Mouse (Mus musculus) limb, embryonic 15.5 days (tissue): ENCODE measurements around the gene Cebpb. TPM values are rescaled to one million over a fixed set of nuclear protein-coding genes. Genes with fewer than 3 reads are reported as not detected.
A peak's percentile ranks its signal among the peaks of the same experiment; 100 is the strongest.
"Not testable (repeated sequence)": the region's sequence is repeated elsewhere in the genome, so short reads cannot be mapped to it uniquely, and the experiment has no call there.

Source experiments
- ATAC-seq: fragments of 200-750 bp; cut with Nextera tagmentation; 2 replicates; pipeline ENCODE4 v1.8.0; 2017; ENCODE audit warnings: low read depth, moderate TSS enrichment; ENCODE audit not compliant: insufficient number of reproducible peaks, low FRiP score, low TSS enrichment
- H3K27ac ChIP-seq: fragments of 300-500 bp; sonication (generic); 2 replicates; pipeline ENCODE4 v1.5.1; 2015; ENCODE audit warnings: moderate library complexity, mild to moderate bottlenecking, inconsistent platforms
- H3K27me3 ChIP-seq: fragments of 300-500 bp; sonication (generic); 2 replicates; pipeline ENCODE4 v1.6.1; 2015; ENCODE audit warnings: inconsistent platforms
- H3K36me3 ChIP-seq: fragments of 300-500 bp; sonication (generic); 2 replicates; pipeline ENCODE4 v1.6.1; 2015; ENCODE audit warnings: inconsistent platforms
- H3K4me1 ChIP-seq: fragments of 300-500 bp; sonication (generic); 2 replicates; pipeline ENCODE4 v1.6.1; 2015; ENCODE audit warnings: inconsistent platforms
- H3K4me2 ChIP-seq: fragments of 300-500 bp; sonication (generic); 2 replicates; pipeline ENCODE4 v1.6.1; 2015; ENCODE audit warnings: mild to moderate bottlenecking, inconsistent platforms
- H3K4me3 ChIP-seq: fragments of 300-500 bp; sonication (generic); 2 replicates; pipeline ENCODE4 v1.5.1; 2015; ENCODE audit warnings: mild to moderate bottlenecking, inconsistent platforms
- H3K9ac ChIP-seq: fragments of 300-500 bp; sonication (generic); 2 replicates; pipeline ENCODE4 v1.6.1; 2015; ENCODE audit warnings: inconsistent platforms
- H3K9me3 ChIP-seq: fragments of 300-500 bp; sonication (generic); 2 replicates; pipeline ENCODE4 v1.6.1; 2016; ENCODE audit warnings: inconsistent platforms
- WGBS: fragments of 180-500 bp; shearing (Covaris S2); methylation state at CpG from one replicate; pipeline ENCODE4 v1.1.7; 2015; 5-methylcytosine and 5-hydroxymethylcytosine counted together
- polyA plus RNA-seq: library from polyadenylated mRNA; unstranded; fragments of >200 nt; fragmentation: Nextera tagmentation; extraction: Ambion mirVana; gene quantifications from 2 replicates; pipeline ENCODE4 v1.2.1, GENCODE M21; 2015

Gene Cebpb
- 20.5 and 25.0 TPM in 2 replicates for polyA plus RNA-seq

DNA sequence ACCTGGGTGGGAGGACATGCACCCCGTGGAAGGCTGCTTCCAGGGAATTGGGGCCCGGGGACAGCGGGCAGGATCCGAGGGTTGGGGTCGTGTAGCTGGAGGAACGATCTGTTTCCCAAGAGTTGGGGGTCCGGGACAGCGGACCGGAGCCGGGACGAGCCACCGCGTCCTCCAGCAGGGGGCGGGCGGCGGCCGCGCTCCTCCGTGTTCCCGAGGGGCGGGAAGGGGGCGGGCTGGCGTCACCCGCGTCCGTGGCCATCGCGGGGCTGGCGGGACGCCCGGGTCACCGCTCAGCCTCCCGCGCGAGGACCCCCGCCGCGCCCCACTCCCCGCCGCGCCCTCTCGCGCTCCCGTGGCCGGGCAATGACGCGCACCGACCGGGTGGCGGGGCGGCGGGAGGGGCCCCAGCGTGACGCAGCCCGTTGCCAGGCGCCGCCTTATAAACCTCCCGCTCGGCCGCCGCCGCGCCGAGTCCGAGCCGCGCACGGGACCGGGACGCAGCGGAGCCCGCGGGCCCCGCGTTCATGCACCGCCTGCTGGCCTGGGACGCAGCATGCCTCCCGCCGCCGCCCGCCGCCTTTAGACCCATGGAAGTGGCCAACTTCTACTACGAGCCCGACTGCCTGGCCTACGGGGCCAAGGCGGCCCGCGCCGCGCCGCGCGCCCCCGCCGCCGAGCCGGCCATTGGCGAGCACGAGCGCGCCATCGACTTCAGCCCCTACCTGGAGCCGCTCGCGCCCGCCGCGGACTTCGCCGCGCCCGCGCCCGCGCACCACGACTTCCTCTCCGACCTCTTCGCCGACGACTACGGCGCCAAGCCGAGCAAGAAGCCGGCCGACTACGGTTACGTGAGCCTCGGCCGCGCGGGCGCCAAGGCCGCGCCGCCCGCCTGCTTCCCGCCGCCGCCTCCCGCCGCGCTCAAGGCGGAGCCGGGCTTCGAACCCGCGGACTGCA lies at the start of gene Cebpb:
Cebpb (plus strand) TSS at position 418 of the 954 bp plus-strand sequence.
- ATAC-seq, result peak; percentile 73
- peaks cover 35% of the 10 kb centered on the region for H3K27me3 ChIP-seq

DNA sequence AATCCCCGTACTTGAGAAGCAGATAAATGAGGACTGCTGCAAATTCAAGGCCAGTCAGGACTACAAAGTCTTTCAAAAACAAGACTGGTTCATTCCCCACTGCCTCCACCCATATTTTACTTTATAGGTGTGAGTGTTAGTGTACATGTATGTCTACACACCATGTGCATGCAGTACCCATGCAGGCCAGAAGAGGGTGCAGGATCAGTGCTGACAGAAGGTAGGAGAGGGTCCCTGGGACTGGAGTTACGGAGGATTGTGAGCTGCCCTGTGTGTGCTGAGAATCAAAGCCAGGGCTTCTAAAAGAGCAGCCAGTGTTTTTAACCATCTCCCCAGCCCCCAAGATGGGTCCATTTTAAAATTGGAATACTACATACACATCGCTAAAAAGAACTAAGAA lies 48.4 kb upstream of the Cebpb start:
- Histone ChIP-seq H3K4me3 (no peak overlapping the region), H3K27me3 (no peaks in the 10 kb centered on the region), H3K4me2 (no peak overlapping the region), H3K9me3 (no peaks in the 10 kb centered on the region), H3K4me1 (no peaks in the 10 kb centered on the region), H3K27ac (no peak overlapping the region), H3K9ac (no peak overlapping the region), H3K36me3 (peaks cover 25% of the 10 kb centered on the region)
- ATAC-seq, result no peak
- WGBS, result 89% methylated on average over 3 of the region's 3 CpGs

More for the DNA sequence above, at the start of gene Cebpb:
- H3K36me3 ChIP-seq, result no peaks in the 10 kb centered on the region
- H3K4me3 ChIP-seq, result peak within 1 kb of the TSS; percentile 82
- H3K4me1 ChIP-seq, result peaks cover 39% of the 10 kb centered on the region
- peak within 1 kb of the TSS; percentile 97 for H3K4me2 ChIP-seq
- H3K9ac ChIP-seq, result peak within 1 kb of the TSS; percentile 62
- H3K9me3 ChIP-seq, result no peaks in the 10 kb centered on the region
- under 1% methylated on average over 97 of the region's 147 CpGs for whole genome bisulfite sequencing
- peak within 1 kb of the TSS; percentile 79 for H3K27ac ChIP-seq

DNA sequence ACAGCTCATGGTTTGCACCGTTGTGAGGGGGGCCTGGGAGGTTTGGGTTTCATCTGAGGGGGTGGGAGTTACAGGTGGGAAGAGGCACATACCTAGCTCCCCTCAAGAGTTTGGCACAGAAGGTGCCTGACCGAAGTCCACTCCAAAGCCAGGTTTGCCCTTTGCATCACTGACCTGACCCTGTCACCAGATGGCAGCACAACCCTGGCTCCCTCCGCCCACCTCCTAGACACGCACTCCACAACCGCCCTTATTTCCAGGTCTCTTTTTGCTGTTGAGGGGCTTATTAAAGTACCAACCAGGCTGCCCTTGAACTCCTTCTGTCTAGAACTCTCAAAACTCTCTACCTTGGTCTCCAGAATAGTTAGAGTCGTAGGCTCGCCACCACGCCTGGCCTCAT lies 47.4 kb upstream of the Cebpb start:
- Histone ChIP-seq H3K36me3 (peaks cover 35% of the 10 kb centered on the region), H3K27ac (no peak overlapping the region), H3K4me3 (no peak overlapping the region), H3K9me3 (no peaks in the 10 kb centered on the region), H3K4me1 (no peaks in the 10 kb centered on the region), H3K27me3 (no peaks in the 10 kb centered on the region), H3K4me2 (no peak overlapping the region), H3K9ac (no peak overlapping the region)
- WGBS, result 51% methylated on average over 8 of the region's 8 CpGs
- ATAC-seq, result no peak

- ATAC-seq, result no peak
- Histone ChIP-seq H3K27ac (no peak overlapping the region), H3K36me3 (peaks cover 40% of the 10 kb centered on the region), H3K27me3 (no peaks in the 10 kb centered on the region), H3K4me1 (no peaks in the 10 kb centered on the region), H3K4me3 (no peak overlapping the region), H3K9ac (no peak overlapping the region), H3K4me2 (no peak overlapping the region), H3K9me3 (no peaks in the 10 kb centered on the region)
- 78% methylated on average over 6 of the region's 6 CpGs for WGBS
Observed at GRCm38 (mm10) chr2:167642164-167642563, 46.6 kb upstream of the Cebpb start.

GRCm38 (mm10) chr2:167643356-167644052 lies 45.2 kb upstream of the Cebpb start:
- H3K27ac ChIP-seq, H3K4me1 ChIP-seq, H3K9me3 ChIP-seq, H3K4me2 ChIP-seq, H3K4me3 ChIP-seq, H3K9ac ChIP-seq, H3K27me3 ChIP-seq: not testable (repeated sequence)
- peaks cover 51% of the 10 kb centered on the region for H3K36me3 ChIP-seq
- WGBS, result 82% methylated on average over 13 of the region's 13 CpGs
- ATAC-seq, result peak; percentile 8; the same call in 1 of the 2 replicates

DNA sequence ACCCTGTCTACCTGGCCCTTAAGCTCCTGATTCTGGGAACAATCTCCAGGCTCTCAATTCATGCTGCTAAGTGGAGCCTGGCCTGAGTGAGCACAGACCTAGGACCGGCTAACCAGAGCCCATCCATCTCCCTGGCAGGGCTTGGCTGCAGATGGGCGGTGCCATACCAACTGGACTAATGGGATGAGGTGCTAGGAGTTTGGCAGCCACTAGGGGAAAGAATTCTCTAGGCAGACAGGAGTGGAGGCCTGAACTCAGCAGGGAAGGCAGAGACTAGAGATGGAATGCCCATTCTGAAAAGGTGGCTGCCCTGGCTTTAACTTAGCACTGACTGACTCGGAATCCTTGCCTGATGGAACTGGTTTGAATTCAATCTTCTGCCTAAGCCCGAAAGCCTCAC lies 42.3 kb upstream of the Cebpb start:
- ATAC-seq, result no peak
- H3K9me3 ChIP-seq, result no peaks in the 10 kb centered on the region
- H3K27me3 ChIP-seq, result no peaks in the 10 kb centered on the region
- no peak overlapping the region for H3K9ac ChIP-seq
- WGBS, result 58% methylated on average over 4 of the region's 4 CpGs
- H3K4me2 ChIP-seq, result no peak overlapping the region
- no peak overlapping the region for H3K4me3 ChIP-seq
- H3K36me3 ChIP-seq, result peaks cover 77% of the 10 kb centered on the region
- no peak overlapping the region for H3K27ac ChIP-seq
- no peaks in the 10 kb centered on the region for H3K4me1 ChIP-seq

GRCm38 (mm10) chr2:167649290-167650032 lies 39.3 kb upstream of the Cebpb start:
- Histone ChIP-seq H3K27ac (no peak overlapping the region), H3K36me3 (peaks cover 90% of the 10 kb centered on the region), H3K9me3 (no peaks in the 10 kb centered on the region), H3K4me1 (0 out of 2 replicates have a peak, but pooled peaks cover 3% of the 10 kb centered on the region), H3K4me3 (no peak overlapping the region), H3K4me2 (no peak overlapping the region), H3K9ac (no peak overlapping the region), H3K27me3 (no peaks in the 10 kb centered on the region)
- ATAC-seq, result no peak
- 84% methylated on average over 12 of the region's 12 CpGs for WGBS

GRCm38 (mm10) chr2:167651622-167652021 lies 37.1 kb upstream of the Cebpb start:
- Histone ChIP-seq H3K4me1 (peaks cover 4% of the 10 kb centered on the region; the same call in 1 of the 2 replicates), H3K4me2 (no peak overlapping the region), H3K27me3 (no peaks in the 10 kb centered on the region), H3K4me3 (no peak overlapping the region), H3K9me3 (no peaks in the 10 kb centered on the region), H3K36me3 (peaks cover 76% of the 10 kb centered on the region), H3K9ac (no peak overlapping the region), H3K27ac (no peak overlapping the region)
- no peak for ATAC-seq
- 86% methylated on average over 9 of the region's 9 CpGs for WGBS

DNA sequence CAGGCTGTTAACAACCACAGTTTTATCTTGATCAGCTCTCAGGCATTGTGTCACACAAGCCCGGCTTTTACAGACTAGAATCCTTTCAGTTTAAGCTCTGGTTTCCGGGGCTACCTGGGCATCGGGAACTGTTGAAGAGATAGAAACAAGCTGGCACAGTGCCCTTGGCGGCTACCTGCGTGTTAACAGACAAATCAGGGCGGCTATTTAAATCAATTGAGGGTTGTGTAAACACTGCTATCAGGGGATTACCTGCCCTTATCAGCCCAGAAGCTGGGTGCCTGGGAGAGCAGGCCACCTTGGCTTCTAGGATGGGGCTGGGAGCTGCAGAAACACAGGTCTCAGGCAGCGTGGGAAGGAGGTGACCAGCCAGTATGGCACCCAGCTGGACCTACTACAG lies 36.0 kb upstream of the Cebpb start:
- WGBS, result 88% methylated on average over 7 of the region's 7 CpGs
- no peaks in the 10 kb centered on the region for H3K27me3 ChIP-seq
- H3K4me1 ChIP-seq, result peaks cover 10% of the 10 kb centered on the region; the same call in 1 of the 2 replicates
- no peak overlapping the region for H3K4me3 ChIP-seq
- no peak overlapping the region for H3K4me2 ChIP-seq
- H3K9ac ChIP-seq, result no peak overlapping the region
- peaks cover 71% of the 10 kb centered on the region for H3K36me3 ChIP-seq
- no peak overlapping the region for H3K27ac ChIP-seq
- no peaks in the 10 kb centered on the region for H3K9me3 ChIP-seq
- no peak for ATAC-seq

DNA sequence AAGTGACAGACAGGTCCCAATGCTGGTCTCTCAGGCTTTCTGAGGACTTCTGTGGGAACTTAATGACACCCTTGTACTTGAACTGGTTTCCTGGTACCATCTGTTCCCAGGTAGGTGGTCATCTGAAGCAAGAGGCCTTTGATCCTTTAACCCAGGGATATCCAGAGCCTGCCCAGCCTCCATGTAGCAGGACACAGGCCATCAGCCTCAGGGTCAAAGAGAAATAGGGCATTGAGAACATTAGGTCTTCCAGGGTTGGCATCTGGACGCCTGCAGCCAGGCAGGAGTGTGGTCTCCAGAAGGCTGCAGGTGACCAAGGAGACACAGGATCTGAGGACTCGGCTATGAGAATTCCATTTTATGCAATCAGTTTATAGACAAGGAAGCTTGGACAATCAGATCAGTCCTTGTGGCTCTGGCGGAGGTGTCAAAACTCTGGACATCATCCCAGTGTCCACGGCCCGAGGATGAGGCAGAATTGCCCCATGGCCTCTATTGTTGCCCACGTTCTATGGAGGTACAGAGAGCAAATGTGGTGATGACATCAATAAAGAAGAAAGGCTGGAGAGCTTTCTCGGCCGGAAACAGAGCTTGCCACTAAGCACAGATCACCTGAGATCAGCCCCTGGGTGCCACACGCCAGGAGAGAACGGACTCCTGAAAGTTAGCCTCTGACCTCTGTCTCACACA lies 33.7 kb upstream of the Cebpb start:
- H3K4me1 ChIP-seq, result peaks cover 28% of the 10 kb centered on the region
- no peaks in the 10 kb centered on the region for H3K27me3 ChIP-seq
- H3K9me3 ChIP-seq, result no peaks in the 10 kb centered on the region
- WGBS, result 87% methylated on average over 10 of the region's 10 CpGs
- peaks cover 48% of the 10 kb centered on the region for H3K36me3 ChIP-seq
- H3K4me2 ChIP-seq, result no peak overlapping the region
- no peak overlapping the region for H3K4me3 ChIP-seq
- ATAC-seq, result no peak
- H3K9ac ChIP-seq, result no peak overlapping the region
- no peak overlapping the region for H3K27ac ChIP-seq
